Mouse (Mus musculus) liver, adult 2 months (tissue): Measurements from ENCODE around the gene Xlr5c.

ENCODE experiments used
- CTCF ChIP-seq: fragments of 200-500 bp; IDR thresholded peaks from 2 replicates; pipeline ENCODE4 v1.5.1; 2011; ENCODE audit warnings: low read depth, low read length, control low read depth
- POLR2A ChIP-seq: fragments of 200-500 bp; IDR thresholded peaks from 2 replicates; pipeline ENCODE4 v1.6.1; 2011; ENCODE audit warnings: low read length, control low read depth; ENCODE audit not compliant: insufficient read depth; ENCODE audit errors: extremely low read depth

GRCm38 (mm10) chrX:73336740-73337139, 44.0 kb upstream of the Xlr5c start, which contains the start of gene Gm45015:
- TF ChIP-seq POLR2A, result no peak
- TF ChIP-seq CTCF, result no peak
